Mouse (Mus musculus) left cerebral cortex, adult 2 months (tissue): ENCODE data around the gene Olfr1051. TPM values are rescaled to one million over a fixed set of nuclear protein-coding genes. Genes with fewer than 3 reads are reported as not detected.
"Not testable (repeated sequence)": the region's sequence is repeated elsewhere in the genome, so short reads cannot be mapped to it uniquely, and the experiment has no call there.

Source experiments
- DNase-seq, 2 experiments: peaks; one replicate each; pipeline ENCODE4 v3.0.0; 2021 to 2022; ENCODE audit warnings: low spot score in 2 of 2, mixed read lengths in 1 of 2; ENCODE audit errors: extremely low spot score in 1 of 2
- H3K27ac ChIP-seq: fragments of 200-600 bp; 2 replicates; pipeline ENCODE4 v1.8.1; 2022
- H3K4me3 ChIP-seq: fragments of 200-600 bp; 2 replicates; pipeline ENCODE4 v1.8.1; 2022
- CTCF ChIP-seq: fragments of 200-600 bp; IDR thresholded peaks from 2 replicates; pipeline ENCODE4 v1.8.1; 2022; ENCODE audit warnings: antibody characterized with exemption, mild to moderate bottlenecking, moderate library complexity
- intact Hi-C: fragments of 180-260 bp; cut with DNase I; formaldehyde crosslinking; loops from one replicate; pipeline ENCODE4 v1.15.1; 2025
- long read RNA-seq, 2 experiments: library from polyadenylated mRNA; stranded (forward); transcript quantifications; one replicate each; pipeline ENCODE4 v2.0.0; 2021; ENCODE audit warnings: borderline mapping rate in 2 of 2
- total RNA-seq, 2 experiments: library from RNA; stranded (reverse); gene quantifications; 2 replicates each; pipeline ENCODE4 v1.2.3; 2021

Olfr1051 gene
- total RNA-seq = not detected
- long read RNA-seq, experiment 1 = 0 reads
- long read RNA-seq, experiment 2 = 0 reads

- DNase-seq, intact Hi-C loops, H3K4me3 ChIP-seq, H3K27ac ChIP-seq: not testable (repeated sequence)
Measured at GRCm38 (mm10) chr2:86278988-86279387, at the start of gene Olfr1051. Gene Olfr1051, minus strand, starts transcription at chr2:86279088.

DNA sequence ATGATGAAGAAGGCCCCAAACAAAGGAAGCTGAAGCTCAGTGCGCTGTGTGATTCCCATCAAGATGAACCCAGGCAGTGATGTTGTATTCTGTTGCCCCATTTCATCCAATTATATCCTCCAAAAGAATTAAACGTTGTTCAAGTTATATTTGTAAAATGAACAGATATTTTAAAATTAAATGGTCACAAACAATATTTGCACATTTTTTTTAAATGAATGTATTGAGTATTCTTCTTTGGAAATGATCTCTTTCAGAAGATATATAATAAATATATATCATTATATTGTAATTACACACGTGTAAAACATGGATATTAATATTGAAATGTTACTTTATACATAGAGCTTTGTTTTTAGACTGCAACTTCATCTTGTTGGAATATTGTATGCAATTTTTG, 36.3 kb upstream of the Olfr1051 start, which contains the start of gene Olfr1053:
Olfr1053 (minus strand) TSS at position 101 of the 400 bp plus-strand sequence.
- no peak within 1 kb of the TSS for H3K27ac ChIP-seq
- no peak for DNase-seq
- no peak for TF ChIP-seq CTCF
- H3K4me3 ChIP-seq = no peak within 1 kb of the TSS
- intact Hi-C loops = no loop called here

DNA sequence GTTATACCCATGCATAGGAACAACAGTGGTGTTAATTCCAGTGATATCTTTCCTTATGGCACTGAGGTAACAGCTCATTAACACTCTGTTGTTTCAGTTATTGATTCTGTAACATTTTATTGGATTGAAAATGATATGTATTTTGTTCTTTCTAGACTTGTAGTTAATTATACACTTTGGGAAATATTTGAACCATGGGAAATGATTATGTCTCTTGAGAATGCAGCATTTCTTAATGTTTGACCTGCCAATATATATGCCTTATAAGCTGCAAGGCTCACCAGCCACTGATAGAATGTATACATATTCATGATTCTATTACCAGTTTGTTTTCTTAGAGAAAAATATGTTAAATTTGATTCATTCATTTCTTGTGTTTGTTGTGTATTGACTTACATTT, 13.3 kb upstream of the Olfr1051 start, which contains the start of gene Olfr1052:
Olfr1052 (plus strand) TSS at position 301 of the 400 bp plus-strand sequence.
- H3K27ac ChIP-seq = no peak within 1 kb of the TSS
- intact Hi-C loops = no loop called here
- H3K4me3 ChIP-seq = no peak within 1 kb of the TSS
- DNase-seq = no peak
- TF ChIP-seq CTCF = no peak

- DNase-seq, H3K27ac ChIP-seq, intact Hi-C loops, H3K4me3 ChIP-seq: not testable (repeated sequence)
Measured at GRCm38 (mm10) chr2:86258228-86258627, 20.7 kb downstream of the Olfr1051 start, which contains the start of gene Olfr1049. Gene Olfr1049, minus strand, starts transcription at chr2:86258328.

GRCm38 (mm10) chr2:86240189-86240588, 38.7 kb downstream of the Olfr1051 start, which contains the start of gene Olfr1048:
Gene Olfr1048, minus strand, starts transcription at chr2:86240289.
- TF ChIP-seq CTCF = no peak
- Histone ChIP-seq H3K27ac (no peak within 1 kb of the TSS), H3K4me3 (no peak within 1 kb of the TSS)
- intact Hi-C loops = no loop called here
- no peak for DNase-seq

DNA sequence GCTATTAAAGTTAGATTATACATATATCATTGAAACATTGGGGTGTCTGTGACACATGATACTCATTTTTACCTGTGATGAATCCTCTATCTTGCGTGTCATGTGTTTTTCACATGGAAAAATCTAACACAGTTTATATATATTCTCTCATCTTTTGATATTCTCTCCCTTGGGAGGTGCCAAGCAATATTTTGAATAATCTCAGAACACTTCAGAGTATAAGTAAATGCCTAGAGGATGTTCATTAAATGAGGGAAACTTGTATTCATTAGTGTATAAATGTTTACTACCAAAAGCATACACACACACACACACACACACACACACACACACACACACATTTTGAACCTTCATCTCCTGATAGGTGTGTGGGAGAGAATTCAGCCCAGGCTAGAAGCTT, 47.6 kb downstream of the Olfr1051 start, which contains the start of gene Olfr1047:
Olfr1047 (minus strand) TSS at position 101 of the 400 bp plus-strand sequence.
- intact Hi-C loops = no loop called here
- no peak for DNase-seq
- TF ChIP-seq CTCF = no peak
- Histone ChIP-seq H3K27ac (no peak within 1 kb of the TSS), H3K4me3 (no peak within 1 kb of the TSS)

Other genes starting within 250 kb of the Olfr1051 start
- not detected for gene Olfr1034, start 233.2 kb downstream of the Olfr1051 start, total RNA-seq
- not detected for gene Olfr1036, start 205.1 kb downstream of the Olfr1051 start, total RNA-seq
- gene Olfr1037, start 191.7 kb downstream of the Olfr1051 start, total RNA-seq = not detected
- not detected for gene Olfr1039, start 143.2 kb downstream of the Olfr1051 start, total RNA-seq
- not detected for gene Olfr1040, start 132.4 kb downstream of the Olfr1051 start, total RNA-seq
- gene Olfr1042, start 117.2 kb downstream of the Olfr1051 start, total RNA-seq = not detected
- gene Olfr1043, start 111.6 kb downstream of the Olfr1051 start, total RNA-seq = not detected
- gene Olfr1044, start 101.3 kb downstream of the Olfr1051 start, total RNA-seq = not detected
- not detected for gene Olfr52, start 93.4 kb downstream of the Olfr1051 start, total RNA-seq
- gene Olfr1045, start 76.1 kb downstream of the Olfr1051 start, total RNA-seq = not detected
- gene Olfr1046, start 59.8 kb downstream of the Olfr1051 start, total RNA-seq = not detected
- gene Olfr1047, start 47.7 kb downstream of the Olfr1051 start, total RNA-seq = not detected
- gene Olfr1048, start 38.8 kb downstream of the Olfr1051 start, total RNA-seq = not detected
- not detected for gene Olfr1049, start 20.8 kb downstream of the Olfr1051 start, total RNA-seq
- gene Olfr1052, start 13.4 kb upstream of the Olfr1051 start, total RNA-seq = not detected
- not detected for gene Olfr1053, start 36.2 kb upstream of the Olfr1051 start, total RNA-seq
- not detected for gene Olfr1054, start 56.3 kb upstream of the Olfr1051 start, total RNA-seq
- not detected for gene Olfr1055, start 71.2 kb upstream of the Olfr1051 start, total RNA-seq
- gene Olfr1056, start 83.4 kb upstream of the Olfr1051 start, total RNA-seq = not detected
- gene Olfr1057, start 99.3 kb upstream of the Olfr1051 start, total RNA-seq = not detected
- not detected for gene Olfr1058, start 109.5 kb upstream of the Olfr1051 start, total RNA-seq
- gene Olfr1061, start 135.0 kb upstream of the Olfr1051 start, total RNA-seq = not detected
- not detected for gene Olfr1062, start 147.7 kb upstream of the Olfr1051 start, total RNA-seq
- gene Olfr1065, start 171.5 kb upstream of the Olfr1051 start, total RNA-seq = not detected
- not detected for gene Olfr1066, start 177.2 kb upstream of the Olfr1051 start, total RNA-seq
- not detected for gene Olfr228, start 208.3 kb upstream of the Olfr1051 start, total RNA-seq
- gene Olfr1076, start 229.4 kb upstream of the Olfr1051 start, total RNA-seq = not detected